Mouse (Mus musculus): ENCODE data around the gene Amy1. TPM values are rescaled to one million over a fixed set of nuclear protein-coding genes. Genes with fewer than 3 reads are reported as not detected.
"Not testable (repeated sequence)": the region's sequence is repeated elsewhere in the genome, so short reads cannot be mapped to it uniquely, and the experiment has no call there.

The Amy1 gene
- polyA plus RNA-seq, 1 experiment from 2014 or later: 8.0 TPM

- WGBS: 90% methylated on average over 3 of the region's 3 CpGs
- H3K9ac ChIP-seq; H3K27me3 ChIP-seq; H3K9me3 ChIP-seq (replicated peaks); H3K4me3 ChIP-seq; H3K4me1 ChIP-seq; H3K36me3 ChIP-seq; H3K4me2 ChIP-seq (replicated peaks); ATAC-seq (ENCODE audit: low FRiP score); H3K27ac ChIP-seq: not testable (repeated sequence)
These were observed 74.2 kb downstream of the Amy1 start, which contains the start of gene Amy2a1 for GRCm38 (mm10) chr3:113532328-113532727. Gene Amy2a1 (minus strand): TSS chr3:113532428.

Other genes with a start within 250 kb of the Amy1 start
- not detected in 2 replicates for gene Amy2a1, start 74.3 kb downstream of the Amy1 start, polyA plus RNA-seq (2016; fragmentation: Nextera tagmentation; extraction: Ambion mirVana)
- gene Rnpc3, start 23.4 kb upstream of the Amy1 start, polyA plus RNA-seq (2016; fragmentation: Nextera tagmentation; extraction: Ambion mirVana): 52.5 and 61.6 TPM in 2 replicates